Mouse (Mus musculus) stomach, postnatal 0 days (tissue): Measurements from ENCODE around the gene Slc39a8.

ENCODE experiments used
- CTCF ChIP-seq: IDR thresholded peaks from 2 replicates; pipeline ENCODE4 v1.5.1; 2016; ENCODE audit warnings: antibody characterized with exemption, low read depth, mild to moderate bottlenecking, moderate library complexity
- EP300 ChIP-seq: optimal IDR thresholded peaks from 2 replicates; pipeline ENCODE3; 2016; ENCODE audit warnings: antibody characterized with exemption

- peak; percentile 30; the same call in 1 of the 2 replicates for TF ChIP-seq CTCF
- TF ChIP-seq EP300 = no peak
Measured at GRCm38 (mm10) chr3:135825754-135826683, 940 bp downstream of the Slc39a8 start.
